Mouse (Mus musculus): ENCODE measurements around the gene Vsig10. TPM values are rescaled to one million over a fixed set of nuclear protein-coding genes. Genes with fewer than 3 reads are reported as not detected.

The Vsig10 gene
- total RNA-seq, 2 experiments from 2014 or later, result 7.2 to 7.7 TPM

DNA sequence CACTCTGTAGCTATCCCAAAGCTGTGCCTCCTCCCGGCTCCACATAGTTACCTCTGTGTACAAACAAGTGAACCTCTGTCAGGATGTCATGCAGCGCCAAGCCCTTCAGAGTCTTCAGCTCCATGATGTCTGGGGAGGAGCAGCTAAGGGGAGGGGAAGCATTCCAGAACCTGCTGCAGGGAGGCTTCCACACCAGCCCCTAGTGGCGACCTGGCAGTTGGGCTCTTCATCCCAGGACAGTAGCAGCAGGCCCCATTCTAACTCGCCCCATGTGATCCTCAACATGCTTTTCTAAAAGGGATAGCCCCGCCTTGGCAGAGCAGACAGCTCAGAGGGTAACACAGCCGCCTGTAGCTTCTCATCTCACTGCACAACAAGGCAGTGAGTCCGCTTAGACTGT is 62.9 kb downstream of the Vsig10 start:
- DNase-seq, result no peak

- no peak for DNase-seq
These were observed 64.3 kb downstream of the Vsig10 start for GRCm38 (mm10) chr5:117383198-117383597.

DNA sequence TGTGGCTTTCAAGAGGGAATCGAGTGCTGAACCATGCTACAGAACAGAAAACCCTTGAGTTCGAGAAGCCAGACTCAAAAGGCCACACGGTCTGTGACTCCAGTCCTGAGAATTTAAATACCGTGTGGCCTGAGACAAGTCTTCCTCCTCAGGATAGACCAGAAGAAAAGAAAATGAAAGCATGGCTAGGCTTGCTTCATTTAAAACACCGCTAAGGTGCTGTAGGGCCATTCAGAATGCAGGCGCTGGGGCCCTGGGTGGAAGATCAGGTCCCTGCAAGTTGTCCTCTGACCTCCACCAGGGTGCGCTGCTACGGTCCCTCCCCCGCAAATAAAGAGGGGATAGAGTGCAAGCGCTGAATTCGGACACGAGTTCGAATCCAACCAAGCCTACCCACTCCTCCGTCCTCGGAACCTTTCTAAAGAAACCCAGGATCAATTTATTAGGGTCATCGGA is 69.4 kb downstream of the Vsig10 start:
- DNase-seq, result peak in 1 of 2 experiments; percentile 43

- peak; percentile 96 for DNase-seq
These were observed 70.0 kb downstream of the Vsig10 start, which contains the start of gene Rfc5 for GRCm38 (mm10) chr5:117388877-117389276. Gene Rfc5, minus strand, starts transcription at chr5:117389047.

GRCm38 (mm10) chr5:117390895-117391294 is 72.0 kb downstream of the Vsig10 start:
- no peak for DNase-seq

- no peak for DNase-seq
These were observed 77.0 kb downstream of the Vsig10 start for GRCm38 (mm10) chr5:117395834-117396233.

DNA sequence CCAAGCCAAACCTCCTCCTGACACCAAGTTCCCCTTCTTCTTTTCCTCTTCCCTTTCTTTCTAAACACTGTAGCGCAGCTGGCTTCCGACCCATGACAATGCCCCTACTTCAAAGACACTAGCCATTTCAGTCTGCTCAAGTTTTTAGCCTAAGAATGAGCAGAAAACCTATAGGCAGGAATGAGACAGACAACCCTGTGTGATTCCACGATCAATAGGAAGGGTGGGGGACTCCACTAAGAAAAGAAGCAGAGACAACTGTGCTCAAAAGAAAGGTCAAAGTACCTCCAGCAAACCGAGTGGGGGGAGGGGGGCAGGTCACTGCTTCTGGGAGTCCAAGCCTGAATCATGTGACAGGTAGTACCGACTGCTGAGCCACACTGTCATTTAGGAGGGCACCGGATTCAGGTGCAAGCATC is 77.7 kb downstream of the Vsig10 start:
- no peak for DNase-seq

DNA sequence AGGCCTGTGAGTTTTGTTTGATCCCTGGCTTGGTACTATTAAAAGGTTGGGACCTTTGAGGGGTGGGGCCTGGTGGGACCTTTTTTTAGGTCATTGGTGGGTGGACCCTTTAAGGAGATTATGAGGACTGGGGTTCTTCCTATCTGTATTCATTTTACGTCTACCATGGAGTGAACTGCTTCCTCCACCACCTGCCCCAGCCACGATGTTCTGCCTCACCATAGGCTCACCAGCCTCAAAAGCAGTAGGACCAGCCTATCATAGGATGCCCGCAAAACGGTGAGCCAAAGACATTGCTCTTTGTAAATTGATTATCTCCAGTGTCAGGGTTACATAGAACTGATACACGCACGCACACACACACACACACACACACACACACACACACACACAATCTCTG is 78.5 kb downstream of the Vsig10 start:
- no peak for DNase-seq

GRCm38 (mm10) chr5:117398007-117398550 is 79.2 kb downstream of the Vsig10 start:
- DNase-seq, result no peak

- no peak for DNase-seq
These were observed 80.4 kb downstream of the Vsig10 start for GRCm38 (mm10) chr5:117399281-117399680.

- no peak for DNase-seq
These were observed 84.7 kb downstream of the Vsig10 start for GRCm38 (mm10) chr5:117403609-117404008.

Other genes starting within 250 kb of the Vsig10 start
- 10 to 100 TPM; 84.8 to 92.0 TPM for gene Suds3, start 203.0 kb upstream of the Vsig10 start, total RNA-seq (2021)
- 1 to 10 TPM; 5.8 to 7.8 TPM for gene Taok3, start 199.0 kb upstream of the Vsig10 start, total RNA-seq (2021)
- gene Pebp1, start 31.5 kb upstream of the Vsig10 start, total RNA-seq (2021), result 100 to 1,000 TPM; 475 to 528 TPM
- 100 to 1,000 TPM in 1 of 2 experiments, 10 to 100 TPM in 1; 95.7 to 123 TPM for gene Wsb2, start 38.2 kb downstream of the Vsig10 start, total RNA-seq (2021)
- 1 to 10 TPM; 2.4 to 4.0 TPM for gene Rfc5, start 70.0 kb downstream of the Vsig10 start, total RNA-seq (2021)
- gene Ksr2, start 94.9 kb downstream of the Vsig10 start, total RNA-seq (2021), result under 1 TPM; 0.07 to 0.10 TPM